Mouse (Mus musculus) layer of hippocampus, postnatal 14 days (tissue): ENCODE measurements around the gene Veph1. TPM values are rescaled to one million over a fixed set of nuclear protein-coding genes. Genes with fewer than 3 reads are reported as not detected.

Experiments
- DNase-seq, 2 experiments: peaks; one replicate each; pipeline ENCODE4 v3.0.0; 2021 to 2022; ENCODE audit warnings: low spot score in 2 of 2, mixed read lengths in 1 of 2
- total RNA-seq, 2 experiments: library from RNA; stranded (reverse); gene quantifications; 2 replicates each; pipeline ENCODE4 v1.2.3; 2021

Veph1 gene
- total RNA-seq, 2 experiments from 2014 or later = 0.97 to 1.1 TPM

DNA sequence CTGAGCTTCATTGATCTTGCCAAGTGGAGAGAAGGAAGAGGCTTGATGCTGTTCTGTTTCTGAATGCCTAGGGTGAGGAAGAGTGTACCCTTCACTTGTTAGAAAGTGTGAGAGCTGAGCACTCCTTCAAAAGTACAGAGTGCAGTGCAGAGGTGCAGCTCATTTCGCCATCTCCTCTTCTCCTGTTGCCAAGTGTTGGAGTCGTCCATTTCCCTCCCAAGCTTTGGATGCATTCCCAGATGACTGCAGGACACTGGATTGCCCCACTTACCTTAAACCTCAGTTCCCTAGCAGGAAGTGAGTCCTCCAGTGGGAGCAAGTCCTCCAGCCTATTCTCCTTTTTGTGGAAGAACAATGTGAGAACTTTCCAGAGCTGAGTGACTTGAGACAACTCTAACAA is 263.3 kb downstream of the Veph1 start:
- DNase-seq = no peak

GRCm38 (mm10) chr3:66025454-66025853 is 271.2 kb downstream of the Veph1 start:
- no peak for DNase-seq

DNA sequence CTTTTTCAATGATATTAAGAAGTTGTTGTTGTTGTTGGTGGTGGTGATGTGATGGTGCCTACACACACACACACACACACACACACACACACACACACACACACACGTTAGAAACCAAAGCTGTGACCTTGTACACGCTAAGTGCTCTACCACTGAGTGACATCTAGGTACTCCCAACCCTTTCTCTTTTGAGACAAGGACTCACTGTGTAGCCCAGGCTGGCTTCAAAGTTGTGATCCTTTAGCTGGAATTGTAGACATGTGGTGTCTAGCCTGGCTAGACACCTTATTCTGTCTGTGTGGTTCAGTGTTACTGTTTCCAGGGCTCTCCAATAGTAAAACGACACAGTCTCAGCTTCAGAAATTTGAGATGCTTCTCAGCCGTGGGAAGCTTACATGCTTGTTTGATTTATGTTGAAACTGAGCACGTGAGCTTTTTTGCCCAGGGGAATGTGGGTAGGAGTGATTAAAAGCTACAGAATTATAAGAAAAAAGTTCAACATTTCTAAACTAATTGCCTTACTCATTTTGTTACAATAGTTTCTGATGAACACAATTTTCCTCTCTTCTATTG is 272.3 kb downstream of the Veph1 start:
- DNase-seq = no peak

DNA sequence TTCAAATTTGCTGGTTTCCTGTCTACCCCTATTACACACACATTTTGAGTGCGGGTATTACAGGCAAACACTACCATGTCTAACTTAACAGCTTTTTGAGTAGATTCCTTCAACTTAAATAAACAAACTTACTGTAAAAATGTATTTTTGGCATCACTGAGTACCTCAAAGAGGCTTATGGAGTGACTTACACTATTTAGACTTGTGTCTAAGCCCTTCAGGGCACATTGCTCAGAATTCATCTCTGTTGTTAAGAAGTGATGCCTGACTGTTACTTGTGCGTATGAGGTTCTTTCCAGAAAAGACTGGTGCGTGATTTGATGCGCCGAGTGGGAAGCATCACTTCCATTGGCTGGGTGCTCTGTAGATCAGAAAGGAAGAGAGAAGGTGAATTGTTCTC is 277.5 kb downstream of the Veph1 start:
- no peak for DNase-seq

- DNase-seq = no peak
These were observed 288.8 kb downstream of the Veph1 start for GRCm38 (mm10) chr3:66007632-66008401.

- DNase-seq = no peak
These were observed 291.6 kb downstream of the Veph1 start for GRCm38 (mm10) chr3:66004989-66005388.

DNA sequence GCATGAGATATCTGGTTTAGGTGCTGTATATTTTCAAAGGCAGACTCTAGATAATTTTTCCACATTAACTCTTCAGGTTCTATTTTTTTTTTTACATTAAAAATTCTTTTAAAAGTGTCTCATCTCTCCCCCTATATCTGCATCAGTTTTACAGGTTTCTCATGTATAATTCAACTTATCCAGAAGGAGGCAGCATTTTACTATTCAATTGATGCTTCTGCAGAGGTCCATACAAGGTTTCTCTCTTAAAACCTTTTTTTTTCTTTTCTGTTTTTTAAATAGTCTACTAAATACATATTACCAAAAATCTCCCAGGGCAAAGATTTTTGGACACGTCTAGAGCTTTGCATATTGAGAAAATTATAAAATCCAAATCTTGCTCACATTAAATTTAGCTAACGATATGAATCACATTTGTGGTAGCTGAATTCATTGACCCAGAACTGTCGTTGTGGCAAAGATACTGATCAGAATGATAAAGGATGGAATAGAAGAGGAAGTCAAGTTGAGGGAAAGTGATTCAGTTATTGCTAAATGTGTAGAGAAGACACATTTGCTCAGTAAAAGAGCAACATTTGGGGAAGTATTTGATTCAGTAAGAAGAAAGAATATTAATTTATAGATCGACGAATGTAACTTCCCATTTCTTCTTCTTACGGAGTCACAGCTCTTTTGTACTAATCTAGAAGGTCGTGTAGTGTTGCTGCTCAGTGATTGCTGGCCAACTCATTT is 292.3 kb downstream of the Veph1 start:
- DNase-seq = peak in 1 of 2 experiments; percentile 40

Other genes starting within 250 kb of the Veph1 start
- 1 to 10 TPM; 5.8 to 6.5 TPM for gene Ptx3, start 76.9 kb downstream of the Veph1 start, total RNA-seq